Comparison of ENCODE assay signal across 8 mouse cellular contexts in the genomic region with DNA sequence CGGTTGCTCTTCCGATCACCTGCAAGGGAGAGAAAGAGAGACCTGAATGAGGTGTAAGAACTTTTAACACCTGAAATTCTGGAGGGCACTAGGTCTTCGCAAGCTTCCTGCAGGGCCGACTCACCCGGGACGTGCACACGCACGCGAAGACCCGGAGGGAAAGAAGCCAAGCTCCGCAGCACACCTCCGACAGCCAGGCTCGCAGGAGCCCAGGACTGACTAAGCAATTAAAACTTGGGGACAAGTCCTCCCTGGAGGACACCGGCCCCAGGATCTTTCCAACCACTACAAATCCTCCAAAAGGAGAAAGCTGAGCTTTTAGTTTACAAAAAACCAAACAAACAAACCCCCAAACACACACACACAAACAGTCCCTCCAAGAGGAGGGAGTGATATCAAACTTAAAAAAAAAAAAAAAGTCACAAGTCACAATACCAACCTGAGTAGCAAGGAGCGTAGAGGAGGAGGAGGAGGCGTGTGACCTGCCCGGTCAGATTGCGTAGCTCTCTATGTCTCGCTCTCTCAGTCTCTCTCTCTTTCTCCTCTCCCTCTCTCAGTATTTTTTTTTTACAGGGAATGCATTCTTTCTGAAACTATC. TPM values are rescaled to one million over a fixed set of nuclear protein-coding genes. Genes with fewer than 3 reads are reported as not detected.
A peak's percentile ranks its signal among the peaks of the same experiment; 100 is the strongest.
DNase-seq lines count a peak whose midpoint lies in the region; ATAC-seq and TF ChIP-seq lines count a peak whose summit lies in the region.
"Had no signal": no experiment of that assay in that cellular context is flagged by ENCODE, and none has a peak within 500 bp of the region (broad histone marks: within the 10 kb centered on the region; RNA-seq: fewer than 3 reads in every experiment).

No protein-coding gene starts in this region.

- whole genome bisulfite sequencing in lung, embryonic 16.5 days: under 1% methylated on average over 19 of the region's 19 CpGs
- under 1% methylated on average over 19 of the region's 19 CpGs for WGBS in limb, embryonic 15.5 days
- WGBS in stomach, postnatal 0 days: 2% methylated on average over 19 of the region's 19 CpGs

- TF ChIP-seq CTCF in embryonic fibroblast, embryonic 13.5 days (IDR thresholded peaks at IDR 0.05; ENCODE audit: borderline replicate concordance, insufficient read depth, low read length): no peak
- TF ChIP-seq CTCF in stomach, postnatal 0 days (IDR thresholded peaks at IDR 0.05; ENCODE audit: low read depth): no peak

- H3K27me3 ChIP-seq in lung, embryonic 16.5 days (ENCODE audit: control insufficient read depth, insufficient read depth, low read depth, low read length): peaks cover 72% of the 10 kb centered on the region
- peaks cover 87% of the 10 kb centered on the region for H3K27me3 ChIP-seq in limb, embryonic 15.5 days
- peaks cover 8% of the 10 kb centered on the region; the same call in 1 of the 2 replicates for H3K27me3 ChIP-seq in stomach, postnatal 0 days (ENCODE audit: control insufficient read depth, insufficient read depth, low read length)

- no peaks in the 10 kb centered on the region for H3K36me3 ChIP-seq in lung, embryonic 16.5 days (ENCODE audit: control insufficient read depth, insufficient read depth, low read length)
- H3K36me3 ChIP-seq in limb, embryonic 15.5 days: no peaks in the 10 kb centered on the region
- H3K36me3 ChIP-seq in stomach, postnatal 0 days (ENCODE audit: control insufficient read depth, insufficient read depth, low read length): no peaks in the 10 kb centered on the region

- no peak for TF ChIP-seq POLR2A in embryonic fibroblast, embryonic 13.5 days (IDR thresholded peaks at IDR 0.05; ENCODE audit: low read depth, low read length)

- no peak for DNase-seq in lung, postnatal 14 days
- no peak for DNase-seq in stomach, postnatal 0 days (ENCODE audit: low spot score)
- DNase-seq in right cerebral cortex, postnatal 25 days: no peak
- no peak for DNase-seq in right cerebral cortex, postnatal 4 days

- no peak overlapping the region for H3K27ac ChIP-seq in lung, embryonic 16.5 days (ENCODE audit: low read length)
- H3K27ac ChIP-seq in embryonic fibroblast, embryonic 13.5 days (ENCODE audit: insufficient read depth, low read length): peak overlapping the region; percentile 12; the same call in 1 of the 2 replicates
- H3K27ac ChIP-seq in limb, embryonic 15.5 days: peak overlapping the region; percentile 61
- H3K27ac ChIP-seq in stomach, postnatal 0 days (replicated peaks): peak overlapping the region; percentile 81; the same call in 1 of the 2 replicates

- H3K9ac ChIP-seq in lung, embryonic 16.5 days (ENCODE audit: low read length): peak overlapping the region; percentile 59; the same call in 1 of the 2 replicates
- no peak overlapping the region for H3K9ac ChIP-seq in limb, embryonic 15.5 days
- peak overlapping the region; percentile 59 for H3K9ac ChIP-seq in stomach, postnatal 0 days (ENCODE audit: low read length)

- H3K4me1 ChIP-seq in lung, embryonic 16.5 days (replicated peaks; ENCODE audit: control insufficient read depth, insufficient read depth, low read length): peaks cover 26% of the 10 kb centered on the region
- no peaks in the 10 kb centered on the region for H3K4me1 ChIP-seq in embryonic fibroblast, embryonic 13.5 days (ENCODE audit: control insufficient read depth, insufficient read depth, low read length)
- peaks cover 65% of the 10 kb centered on the region for H3K4me1 ChIP-seq in limb, embryonic 15.5 days
- peaks cover 4% of the 10 kb centered on the region; the same call in 1 of the 2 replicates for H3K4me1 ChIP-seq in stomach, postnatal 0 days (replicated peaks; ENCODE audit: control insufficient read depth, insufficient read depth)

- no peak for ATAC-seq in lung, embryonic 16.5 days (ENCODE audit: low read depth)
- no peak for ATAC-seq in limb, embryonic 15.5 days (ENCODE audit: insufficient number of reproducible peaks, low FRiP score, low TSS enrichment, low read depth)
- ATAC-seq in stomach, postnatal 0 days (ENCODE audit: low FRiP score, low TSS enrichment): no peak

- peak overlapping the region; percentile 99 for H3K4me2 ChIP-seq in lung, embryonic 16.5 days (ENCODE audit: low read depth, low read length)
- H3K4me2 ChIP-seq in limb, embryonic 15.5 days: peak overlapping the region; percentile 93
- peak overlapping the region; percentile 91 for H3K4me2 ChIP-seq in stomach, postnatal 0 days (replicated peaks; ENCODE audit: low read depth)

- peak overlapping the region; percentile 62 for H3K4me3 ChIP-seq in lung, embryonic 16.5 days (ENCODE audit: low read length)
- peak overlapping the region; percentile 58 for H3K4me3 ChIP-seq in embryonic fibroblast, embryonic 13.5 days (ENCODE audit: insufficient read depth, low read length)
- H3K4me3 ChIP-seq in limb, embryonic 15.5 days: peak overlapping the region; percentile 48
- H3K4me3 ChIP-seq in stomach, postnatal 0 days (ENCODE audit: low read depth, low read length): peak overlapping the region; percentile 51

- no peak for TF ChIP-seq EP300 in stomach, postnatal 0 days (optimal IDR thresholded peaks at IDR 0.05)

- no peaks in the 10 kb centered on the region for H3K9me3 ChIP-seq in lung, embryonic 16.5 days (ENCODE audit: control insufficient read depth, low read length)
- H3K9me3 ChIP-seq in limb, embryonic 15.5 days: no peaks in the 10 kb centered on the region
- H3K9me3 ChIP-seq in stomach, postnatal 0 days (ENCODE audit: control insufficient read depth, low read length): no peaks in the 10 kb centered on the region

RNA-seq across cellular contexts. Expression of a gene that starts 3.0 kb away (rescaled TPM):
- polyA plus RNA-seq in lung, embryonic 16.5 days (2015; fragmentation: Nextera tagmentation; extraction: Ambion mirVana): not detected in 2 replicates
- polyA plus RNA-seq in embryonic fibroblast, embryonic 13.5 days (2011; ENCODE audit: insufficient read length, low read depth, missing spikeins): not detected in 2 replicates
- polyA plus RNA-seq in limb, embryonic 15.5 days (2015; fragmentation: Nextera tagmentation; extraction: Ambion mirVana): not detected in 2 replicates
- not detected in 2 replicates for polyA plus RNA-seq in stomach, postnatal 0 days (2015; fragmentation: Nextera tagmentation; extraction: Ambion mirVana)
- polyA plus RNA-seq: cortical plate, adult 2 months had no signal

RNA-seq across cellular contexts. Expression of a gene that starts 11.3 kb away (rescaled TPM):
- polyA plus RNA-seq in lung, embryonic 16.5 days (2015; fragmentation: Nextera tagmentation; extraction: Ambion mirVana): not detected in 2 replicates
- not detected in 2 replicates for polyA plus RNA-seq in embryonic fibroblast, embryonic 13.5 days (2011; ENCODE audit: insufficient read length, low read depth, missing spikeins)
- polyA plus RNA-seq in limb, embryonic 15.5 days (2015; fragmentation: Nextera tagmentation; extraction: Ambion mirVana): not detected in 2 replicates
- not detected in 2 replicates for polyA plus RNA-seq in stomach, postnatal 0 days (2015; fragmentation: Nextera tagmentation; extraction: Ambion mirVana)
- polyA plus RNA-seq: cortical plate, adult 2 months had no signal

RNA-seq across cellular contexts. Expression of a gene that starts 11.8 kb away (rescaled TPM):
- polyA plus RNA-seq in lung, embryonic 16.5 days (2015; fragmentation: Nextera tagmentation; extraction: Ambion mirVana): 5.0 and 5.4 TPM in 2 replicates
- polyA plus RNA-seq in embryonic fibroblast, embryonic 13.5 days (2011; ENCODE audit: insufficient read length, low read depth, missing spikeins): 3.1 and 4.5 TPM in 2 replicates
- polyA plus RNA-seq in limb, embryonic 15.5 days (2015; fragmentation: Nextera tagmentation; extraction: Ambion mirVana): 38.8 and 41.4 TPM in 2 replicates
- 7.5 and 8.9 TPM in 2 replicates for polyA plus RNA-seq in stomach, postnatal 0 days (2015; fragmentation: Nextera tagmentation; extraction: Ambion mirVana)
